ENCODE assay signal across 25 mouse cellular contexts in genomic region chr10:60770855-60771254, GRCm38 (mm10). TPM values are rescaled to one million over a fixed set of nuclear protein-coding genes. Genes with fewer than 3 reads are reported as not detected.
A peak's percentile ranks its signal among the peaks of the same experiment; 100 is the strongest.
DNase-seq lines count a peak whose midpoint lies in the region; ATAC-seq lines count a peak whose summit lies in the region.
"Had no signal": no experiment of that assay in that cellular context is flagged by ENCODE, and none has a peak within 500 bp of the region (broad histone marks: within the 10 kb centered on the region; RNA-seq: fewer than 3 reads in every experiment).

No protein-coding gene starts in this region.

- H3K4me1 ChIP-seq in heart, embryonic 14.5 days (ENCODE audit: control insufficient read depth in 2 of 2, insufficient read depth in 2 of 2, low read length in 2 of 2): peaks cover 7 to 10% of the 10 kb centered on the region in 2 experiments
- no peaks in the 10 kb centered on the region for H3K4me1 ChIP-seq in midbrain, embryonic 10.5 days
- H3K4me1 ChIP-seq in midbrain, embryonic 11.5 days (ENCODE audit: control insufficient read depth, insufficient read depth, low read length): no peaks in the 10 kb centered on the region
- H3K4me1 ChIP-seq: forebrain, embryonic 15.5 days; hindbrain, embryonic 13.5 days; liver, embryonic 15.5 days; megakaryocyte, embryonic 14.5 days had no signal

- no peak overlapping the region for H3K4me2 ChIP-seq in heart, embryonic 14.5 days (ENCODE audit: low read length)
- H3K4me2 ChIP-seq in midbrain, embryonic 11.5 days: no peak overlapping the region
- H3K4me2 ChIP-seq: forebrain, embryonic 15.5 days; hindbrain, embryonic 13.5 days; liver, embryonic 15.5 days had no signal

- peaks cover 97% of the 10 kb centered on the region for H3K36me3 ChIP-seq in heart, embryonic 14.5 days (ENCODE audit: control insufficient read depth, insufficient read depth, low read length)
- H3K36me3 ChIP-seq in midbrain, embryonic 10.5 days: peaks cover 11% of the 10 kb centered on the region; the same call in 1 of the 2 replicates
- no peaks in the 10 kb centered on the region for H3K36me3 ChIP-seq in midbrain, embryonic 11.5 days (ENCODE audit: control insufficient read depth, insufficient read depth, low read length)
- H3K36me3 ChIP-seq: forebrain, embryonic 15.5 days; liver, embryonic 15.5 days had no signal

- no peak overlapping the region for H3K4me3 ChIP-seq in heart, embryonic 14.5 days (ENCODE audit: control insufficient read depth in 1 of 2, insufficient read depth in 1 of 2, low read depth in 1 of 2, low read length in 2 of 2)
- no peak overlapping the region for H3K4me3 ChIP-seq in midbrain, embryonic 10.5 days
- H3K4me3 ChIP-seq in midbrain, embryonic 11.5 days (ENCODE audit: low read depth, low read length): no peak overlapping the region
- H3K4me3 ChIP-seq: forebrain, embryonic 10.5 days; forebrain, embryonic 15.5 days; hindbrain, embryonic 13.5 days; liver, embryonic 15.5 days; megakaryocyte, embryonic 14.5 days had no signal

- no peak for DNase-seq in heart, adult 18-20 months
- no peak for DNase-seq in midbrain, embryonic 10.5 days (ENCODE audit: low spot score)
- DNase-seq in midbrain, embryonic 11.5 days (ENCODE audit: low spot score, missing footprints): no peak
- peak; percentile 68 for DNase-seq in adipocyte (ENCODE audit: low spot score)
- no peak for DNase-seq in Muller cell, postnatal 12 days (ENCODE audit: inconsistent ontology term)
- DNase-seq in cerebellum, postnatal 36 days: no peak
- DNase-seq: adrenal gland, adult 2 months; adrenal gland, postnatal 36 days; cerebellum, adult 18-20 months; gastrocnemius, postnatal 25 days; heart, adult 11 months; heart, postnatal 4 days; kidney, adult 9 months; kidney, postnatal 10 days; lung, postnatal 4 days; midbrain, embryonic 14.5 days; spleen, adult 18-20 months; thymus, postnatal 25 days had no signal

- WGBS in heart, embryonic 14.5 days: 40% methylated on average over 4 of the region's 4 CpGs
- 80% methylated on average over 4 of the region's 4 CpGs for WGBS in midbrain, embryonic 10.5 days
- 88% methylated on average over 4 of the region's 4 CpGs for WGBS in midbrain, embryonic 11.5 days

- no peaks in the 10 kb centered on the region for H3K9me3 ChIP-seq in heart, embryonic 14.5 days (ENCODE audit: control insufficient read depth, low read length)
- H3K9me3 ChIP-seq in midbrain, embryonic 10.5 days (replicated peaks): no peaks in the 10 kb centered on the region
- no peaks in the 10 kb centered on the region for H3K9me3 ChIP-seq in midbrain, embryonic 11.5 days (ENCODE audit: control insufficient read depth, low read length)
- H3K9me3 ChIP-seq: forebrain, embryonic 10.5 days; forebrain, embryonic 15.5 days; hindbrain, embryonic 13.5 days; liver, embryonic 15.5 days; megakaryocyte, embryonic 14.5 days had no signal

- ATAC-seq in heart, embryonic 14.5 days (ENCODE audit: insufficient number of reproducible peaks, insufficient read depth, low FRiP score, low read depth): no peak
- ATAC-seq in midbrain, embryonic 11.5 days (ENCODE audit: low FRiP score): no peak
- ATAC-seq: forebrain, embryonic 15.5 days; intestine, embryonic 16.5 days had no signal

- H3K27ac ChIP-seq in heart, embryonic 14.5 days (replicated peaks in 1 of 2; ENCODE audit: control insufficient read depth in 1 of 2, insufficient read depth in 1 of 2, low read depth in 2 of 2, low read length in 2 of 2): peak overlapping the region; percentile 20 to 30; a peak in 2 of 4 replicates
- H3K27ac ChIP-seq in midbrain, embryonic 10.5 days (replicated peaks): 0 out of 2 replicates have a peak overlapping the region, but pooled peaks have one; percentile 3
- no peak overlapping the region for H3K27ac ChIP-seq in midbrain, embryonic 11.5 days (ENCODE audit: low read depth, low read length)
- H3K27ac ChIP-seq: forebrain, embryonic 10.5 days; forebrain, embryonic 15.5 days; hindbrain, embryonic 13.5 days; liver, embryonic 15.5 days had no signal

- H3K9ac ChIP-seq in heart, embryonic 14.5 days (ENCODE audit: low read length): no peak overlapping the region
- no peak overlapping the region for H3K9ac ChIP-seq in midbrain, embryonic 11.5 days (ENCODE audit: low read length)
- H3K9ac ChIP-seq: forebrain, embryonic 15.5 days; hindbrain, embryonic 13.5 days; liver, embryonic 15.5 days had no signal

- H3K27me3 ChIP-seq in heart, embryonic 14.5 days (ENCODE audit: control insufficient read depth, insufficient read depth, low read length): no peaks in the 10 kb centered on the region
- H3K27me3 ChIP-seq in midbrain, embryonic 10.5 days (ENCODE audit: low read depth, poor library complexity, severe bottlenecking): no peaks in the 10 kb centered on the region
- H3K27me3 ChIP-seq in midbrain, embryonic 11.5 days (ENCODE audit: control insufficient read depth, insufficient read depth, low read length): no peaks in the 10 kb centered on the region
- H3K27me3 ChIP-seq: forebrain, embryonic 15.5 days; hindbrain, embryonic 13.5 days; liver, embryonic 15.5 days had no signal

RNA-seq across cellular contexts. Expression of gene Slc29a3, which starts 18.3 kb away (rescaled TPM):
- polyA plus RNA-seq in heart, embryonic 14.5 days (2014; fragmentation: Nextera tagmentation; extraction: Ambion mirVana): 4.4 and 4.5 TPM in 2 replicates
- total RNA-seq in heart, adult 18-20 months (2021): 1 to 10 TPM; 3.1 to 5.5 TPM
- 8.4 and 12.8 TPM in 2 replicates for polyA plus RNA-seq in midbrain, embryonic 10.5 days (2016; fragmentation: Nextera tagmentation; extraction: Ambion mirVana)
- 6.9 and 8.7 TPM in 2 replicates for polyA plus RNA-seq in midbrain, embryonic 11.5 days (2014; fragmentation: Nextera tagmentation; extraction: Ambion mirVana)
